Mouse (Mus musculus) liver, embryonic 14 days (tissue): ENCODE data around the gene Drd2. TPM values are rescaled to one million over a fixed set of nuclear protein-coding genes. Genes with fewer than 3 reads are reported as not detected.

ENCODE experiments used
- polyA plus RNA-seq: library from polyadenylated mRNA; depleted of rRNA; stranded (reverse); fragments of >200 nt; gene quantifications from 2 replicates; pipeline ENCODE4 v1.2.3, GENCODE M21; 2012; rRNA removed

Gene Drd2
- polyA plus RNA-seq: not detected in 2 replicates

GRCm38 (mm10) chr9:49340136-49341043, at the start of gene Drd2:
TSS of gene Drd2 (plus strand) at chr9:49340627.

DNA sequence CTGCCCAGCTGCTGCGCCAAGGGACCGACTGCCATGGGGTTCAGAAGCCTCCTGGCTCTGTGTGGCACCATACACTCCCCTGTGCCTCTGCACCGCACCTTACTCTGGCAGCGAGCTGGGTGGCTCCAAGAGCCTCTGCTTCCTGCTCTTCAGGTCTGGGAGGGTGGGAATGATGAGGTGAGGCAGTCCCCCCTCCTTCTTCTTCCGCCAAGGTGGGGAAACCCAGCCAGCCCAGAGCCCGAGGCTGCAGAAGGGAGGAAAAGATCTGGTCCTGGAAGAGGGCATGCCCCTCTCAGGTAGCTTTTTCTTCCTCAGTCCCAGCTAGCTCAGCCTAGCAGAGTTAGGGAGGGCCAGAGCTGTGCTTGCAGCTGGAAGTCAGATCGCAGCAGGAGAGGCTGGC, 86.5 kb downstream of the Drd2 start, which contains the start of gene Ankk1:
Ankk1 (minus strand) TSS at position 101 of the 400 bp plus-strand sequence.

Other genes with a start within 250 kb of the Drd2 start
- gene Gm4894, start 90.1 kb upstream of the Drd2 start, polyA plus RNA-seq: not detected in 2 replicates
- gene Ankk1, start 86.4 kb downstream of the Drd2 start, polyA plus RNA-seq: not detected in 2 replicates
- 0.20 and 0.21 TPM in 2 replicates for gene Ttc12, start 145.6 kb downstream of the Drd2 start, polyA plus RNA-seq